Mouse (Mus musculus) kidney, postnatal 14 days (tissue): ENCODE data around the gene Dnah2.

Source experiments
- DNase-seq: peaks from one replicate; pipeline ENCODE4 v3.0.0; 2022; ENCODE audit warnings: mixed read lengths

The Dnah2 gene

DNA sequence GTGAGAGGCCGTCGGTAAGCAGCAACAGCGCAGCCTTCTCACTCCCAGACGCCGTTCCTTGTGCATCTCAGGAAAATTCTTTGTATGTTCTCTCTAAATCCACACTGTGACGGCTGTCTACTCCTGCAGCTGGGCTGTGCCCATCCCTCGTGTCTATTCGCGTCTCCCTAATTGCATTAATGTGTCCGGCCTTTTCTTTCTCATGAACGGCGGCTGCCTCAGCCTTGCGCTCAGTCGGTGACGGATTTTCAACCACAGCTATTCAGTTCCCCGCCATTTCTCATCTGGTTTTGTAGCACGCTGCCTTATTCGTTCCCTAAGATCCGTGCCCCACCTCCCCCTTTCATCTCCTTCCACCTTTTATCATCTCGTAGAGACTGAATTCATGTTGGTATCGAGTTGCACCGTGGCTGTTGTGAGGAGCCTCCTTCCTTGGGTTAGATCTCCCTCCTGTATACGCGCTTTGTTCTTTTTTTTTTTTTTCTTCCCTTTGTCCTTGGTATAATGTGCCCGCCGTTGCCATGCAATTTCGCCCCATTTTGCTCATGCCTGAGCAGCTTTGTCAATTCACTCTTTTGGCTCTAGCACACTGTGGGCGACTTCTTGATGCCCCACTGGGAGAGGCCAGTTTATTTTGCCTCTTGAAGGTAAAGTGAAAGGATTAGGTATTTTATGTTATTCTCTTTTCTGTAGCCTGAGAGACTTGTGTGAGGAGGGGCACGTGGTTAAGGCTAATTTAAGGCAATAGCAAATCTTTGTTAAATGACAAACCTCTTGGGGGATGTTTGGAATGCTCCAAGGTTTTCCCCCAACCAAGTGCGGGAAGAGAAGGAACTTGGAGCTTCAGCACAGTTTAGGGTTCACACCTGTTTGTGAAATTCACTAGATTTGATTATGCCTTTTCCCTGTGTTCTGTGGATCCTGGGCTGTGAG is 21.5 kb downstream of the Dnah2 start:
- DNase-seq, result no peak

GRCm38 (mm10) chr11:69526631-69527030 is 22.3 kb downstream of the Dnah2 start:
- no peak for DNase-seq

- no peak for DNase-seq
Measured at GRCm38 (mm10) chr11:69525661-69526060, 23.2 kb downstream of the Dnah2 start.

DNA sequence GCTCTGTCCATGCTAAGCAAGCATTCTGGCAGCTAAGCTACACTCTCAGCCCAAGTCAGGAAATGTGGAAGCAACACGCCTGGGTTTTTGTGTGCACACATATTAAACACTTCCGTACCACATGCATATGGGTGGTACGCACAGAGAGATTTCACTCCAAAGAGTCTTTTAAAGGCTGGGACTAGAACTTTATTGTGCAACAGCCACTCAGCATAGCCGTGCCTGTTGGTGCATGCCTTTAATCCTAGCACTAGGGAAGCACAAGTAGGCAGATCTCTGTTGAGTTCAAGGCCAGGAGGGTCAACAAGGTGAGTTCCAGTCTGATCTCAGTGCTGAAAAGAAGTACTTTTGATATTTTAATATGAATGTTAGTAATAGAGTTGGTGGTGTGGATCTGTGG is 25.3 kb downstream of the Dnah2 start:
- no peak for DNase-seq

GRCm38 (mm10) chr11:69521526-69522149 is 27.3 kb downstream of the Dnah2 start:
- DNase-seq, result no peak

- no peak for DNase-seq
Measured at GRCm38 (mm10) chr11:69519976-69520375, 28.9 kb downstream of the Dnah2 start.

GRCm38 (mm10) chr11:69516661-69517060 is 32.2 kb downstream of the Dnah2 start:
- no peak for DNase-seq

DNA sequence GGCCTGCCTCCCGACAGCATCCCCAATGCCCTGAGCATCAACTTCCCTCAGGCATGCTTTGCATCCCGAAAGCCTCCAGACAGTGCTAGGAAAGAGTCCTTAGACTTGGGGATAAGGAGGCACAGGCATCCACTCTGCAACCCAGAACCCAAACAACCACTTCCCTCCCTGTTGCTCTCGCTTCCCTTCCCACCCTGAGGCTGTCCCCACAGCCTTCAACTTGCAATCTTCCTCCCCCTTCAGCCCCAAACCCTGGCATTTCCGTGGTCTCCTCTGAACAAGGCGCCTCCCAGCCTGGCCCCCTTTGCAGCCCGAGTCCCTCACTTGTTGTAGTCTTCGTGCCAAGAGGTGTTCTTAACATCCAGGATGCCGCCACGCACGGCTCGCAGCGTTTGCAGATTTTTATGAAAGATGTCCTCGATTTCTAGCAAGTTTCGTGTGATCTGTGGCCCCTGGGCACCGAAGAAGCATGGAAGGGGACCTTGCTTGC is 32.7 kb downstream of the Dnah2 start:
- no peak for DNase-seq

- peak; percentile 65 for DNase-seq
Measured at GRCm38 (mm10) chr11:69513840-69514239, 35.1 kb downstream of the Dnah2 start.

- no peak for DNase-seq
Measured at GRCm38 (mm10) chr11:69510796-69511496, 38.0 kb downstream of the Dnah2 start.

- peak; percentile 29 for DNase-seq
Measured at GRCm38 (mm10) chr11:69503863-69504280, 45.0 kb downstream of the Dnah2 start.

- no peak for DNase-seq
Measured at GRCm38 (mm10) chr11:69501555-69501954, 47.4 kb downstream of the Dnah2 start.

DNA sequence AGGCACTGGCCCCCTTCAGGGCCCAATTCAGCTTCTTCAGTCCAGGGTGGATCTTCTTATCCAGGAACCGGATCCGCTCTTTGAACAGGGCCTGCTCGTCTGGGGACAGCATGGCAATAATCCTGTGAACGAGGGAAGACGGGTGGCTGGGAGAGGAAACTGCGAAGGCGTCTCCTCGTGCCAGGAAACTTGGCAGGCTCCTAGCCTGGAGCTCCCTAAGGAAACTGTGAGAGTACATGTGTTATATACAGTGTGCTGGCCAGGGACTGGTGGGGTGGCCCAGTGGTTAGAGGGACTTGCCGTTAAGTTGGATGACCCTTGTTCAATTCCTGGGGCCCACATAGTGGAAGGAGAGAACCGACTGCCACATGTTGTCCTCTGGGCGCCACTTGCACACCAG is 49.8 kb downstream of the Dnah2 start:
- DNase-seq, result no peak

- no peak for DNase-seq
Measured at GRCm38 (mm10) chr11:69491711-69492110, 57.2 kb downstream of the Dnah2 start.

GRCm38 (mm10) chr11:69490898-69491297 is 58.0 kb downstream of the Dnah2 start:
- no peak for DNase-seq

DNA sequence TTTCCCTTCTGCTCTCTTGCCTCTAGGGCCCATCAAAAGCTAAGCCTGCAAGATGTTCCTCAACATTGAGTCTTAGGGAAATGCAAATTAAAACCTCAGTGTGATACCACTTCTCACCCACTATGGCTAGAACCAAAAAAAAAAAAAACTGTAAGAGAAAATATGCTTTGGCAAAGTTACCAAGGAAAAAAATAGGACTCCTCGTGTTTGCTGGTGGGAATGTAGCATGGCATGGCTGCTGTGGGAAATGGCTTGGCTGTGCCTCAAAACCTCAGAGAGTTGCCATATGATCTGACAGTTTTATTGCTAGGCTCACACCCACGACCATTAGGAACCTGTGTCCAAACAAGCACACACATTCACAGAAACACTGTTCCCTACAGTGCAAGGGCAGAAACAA is 61.4 kb downstream of the Dnah2 start:
- DNase-seq, result no peak

GRCm38 (mm10) chr11:69477645-69478044 is 71.3 kb downstream of the Dnah2 start:
- no peak for DNase-seq

DNA sequence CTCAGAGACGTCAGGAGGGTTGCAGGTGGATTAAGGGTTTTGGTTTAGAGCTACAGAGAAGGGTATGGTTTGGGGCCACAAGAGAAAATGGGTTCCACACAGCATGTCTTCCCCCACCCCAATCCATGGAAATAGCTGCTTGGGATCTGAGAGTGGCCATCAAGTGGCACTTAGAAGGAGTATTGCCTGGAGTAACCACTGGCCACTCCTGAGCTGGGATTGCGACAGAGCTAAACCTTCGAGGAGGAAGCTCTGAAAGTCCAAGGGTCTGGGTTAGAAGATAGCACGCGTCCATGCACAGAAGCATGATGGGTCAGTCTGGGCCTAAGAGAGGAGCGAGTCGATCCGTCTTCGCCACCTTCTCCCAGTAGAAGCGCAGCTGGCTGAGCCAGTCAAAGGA is 72.1 kb downstream of the Dnah2 start:
- DNase-seq, result no peak

- DNase-seq, result no peak
Measured at GRCm38 (mm10) chr11:69474737-69475136, 74.2 kb downstream of the Dnah2 start.

DNA sequence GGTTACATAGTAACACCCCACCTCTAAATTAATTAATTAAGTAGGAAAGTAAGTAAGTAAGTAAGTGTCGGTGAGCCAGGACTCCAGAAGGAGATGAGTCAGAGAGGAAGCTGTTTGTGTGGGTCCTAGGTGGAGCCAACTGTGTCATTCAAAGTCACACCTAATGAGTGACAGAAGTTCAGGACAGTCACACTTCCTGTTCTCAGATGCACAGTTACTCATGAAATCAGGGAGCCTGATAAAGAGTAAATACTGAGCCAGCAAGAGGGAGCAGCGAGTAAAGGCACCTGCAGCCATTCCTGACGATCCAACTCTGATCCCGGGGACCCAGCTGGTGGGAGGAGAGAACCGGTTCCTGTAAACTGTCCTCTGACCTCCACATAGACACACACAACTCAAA is 76.2 kb downstream of the Dnah2 start:
- no peak for DNase-seq

DNA sequence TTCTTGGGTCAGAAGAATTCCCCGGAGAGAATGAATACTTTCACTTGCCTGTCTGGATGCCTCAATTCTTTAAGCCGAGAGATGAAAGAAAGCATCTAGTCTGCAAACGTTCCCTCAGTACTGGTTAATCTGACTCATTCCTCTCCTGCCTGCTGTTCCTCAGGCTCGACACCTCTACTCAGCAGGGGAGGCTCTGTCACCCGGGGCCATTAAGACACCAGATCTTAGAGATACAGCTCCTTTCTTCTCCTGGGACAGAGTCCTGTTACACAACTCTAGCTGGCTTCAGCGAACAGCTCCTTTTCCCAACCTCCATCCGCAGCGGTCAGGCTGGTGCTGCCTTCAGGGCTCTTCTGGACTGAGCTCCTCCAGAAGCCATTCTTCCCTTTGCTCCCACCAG is 77.4 kb downstream of the Dnah2 start:
- no peak for DNase-seq

- no peak for DNase-seq
Measured at GRCm38 (mm10) chr11:69469301-69469700, 79.6 kb downstream of the Dnah2 start.

DNA sequence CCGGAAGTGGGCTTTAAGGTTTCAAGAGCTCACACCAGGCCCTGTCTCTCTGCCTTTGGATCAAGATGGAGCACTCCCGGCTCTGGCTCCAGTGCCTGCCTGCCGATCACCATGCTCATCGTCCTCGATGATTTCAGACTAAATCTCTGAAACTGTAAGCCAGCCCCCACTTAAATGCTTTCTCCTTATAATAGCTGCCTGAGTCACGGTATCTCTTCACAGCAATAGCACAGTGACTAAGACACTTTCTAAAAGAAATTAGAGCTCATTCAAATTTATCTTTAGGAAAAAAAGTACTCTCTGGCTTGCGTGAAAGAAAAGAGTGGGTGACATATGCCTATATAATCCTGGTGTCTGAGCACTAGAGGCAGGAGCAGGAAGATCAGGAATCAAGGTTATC is 84.9 kb downstream of the Dnah2 start:
- DNase-seq, result no peak

GRCm38 (mm10) chr11:69461568-69461967 is 87.3 kb downstream of the Dnah2 start:
- DNase-seq, result no peak
